Mouse (Mus musculus): ENCODE results near the gene Arfgap2.
A peak's percentile ranks its signal among the peaks of the same experiment; 100 is the strongest.
"Not testable (repeated sequence)": the region's sequence is repeated elsewhere in the genome, so short reads cannot be mapped to it uniquely, and the experiment has no call there.

Gene Arfgap2

GRCm38 (mm10) chr2:91264711-91265681 lies at the start of gene Arfgap2:
Arfgap2 (plus strand) TSS chr2:91264974.
- DNase-seq (ENCODE audit: low spot score): peak; percentile 97

GRCm38 (mm10) chr2:91217032-91217431 lies 47.7 kb upstream of the Arfgap2 start:
- no peak for DNase-seq (ENCODE audit: low spot score)

- no peak for DNase-seq (ENCODE audit: low spot score)
Observed at GRCm38 (mm10) chr2:91220501-91220900, 44.3 kb upstream of the Arfgap2 start.

- no peak for DNase-seq (ENCODE audit: low spot score)
Observed at GRCm38 (mm10) chr2:91223614-91224013, 41.2 kb upstream of the Arfgap2 start.

- DNase-seq (ENCODE audit: low spot score): no peak
Observed at GRCm38 (mm10) chr2:91229735-91230134, 35.0 kb upstream of the Arfgap2 start.

GRCm38 (mm10) chr2:91236601-91237510 lies 27.9 kb upstream of the Arfgap2 start, which contains the start of gene Ddb2:
Ddb2 (minus strand) TSS chr2:91236982.
- peak; percentile 95 for DNase-seq (ENCODE audit: low spot score)

- DNase-seq (ENCODE audit: low spot score): not testable (repeated sequence)
Observed at GRCm38 (mm10) chr2:91237511-91238080, 27.2 kb upstream of the Arfgap2 start.

- DNase-seq (ENCODE audit: low spot score): peak; percentile 14
Observed at GRCm38 (mm10) chr2:91242547-91242946, 22.2 kb upstream of the Arfgap2 start.

- no peak for DNase-seq (ENCODE audit: low spot score)
Observed at GRCm38 (mm10) chr2:91243416-91243815, 21.4 kb upstream of the Arfgap2 start.

GRCm38 (mm10) chr2:91244557-91245228 lies 20.1 kb upstream of the Arfgap2 start:
- DNase-seq (ENCODE audit: low spot score): no peak

GRCm38 (mm10) chr2:91248366-91248765 lies 16.4 kb upstream of the Arfgap2 start:
- DNase-seq (ENCODE audit: low spot score): no peak

- DNase-seq (ENCODE audit: low spot score): no peak
Observed at GRCm38 (mm10) chr2:91252001-91252400, 12.8 kb upstream of the Arfgap2 start.

GRCm38 (mm10) chr2:91252512-91252911 lies 12.3 kb upstream of the Arfgap2 start:
- DNase-seq (ENCODE audit: low spot score): no peak

GRCm38 (mm10) chr2:91254725-91255380 lies 9.9 kb upstream of the Arfgap2 start:
- no peak for DNase-seq (ENCODE audit: low spot score)

GRCm38 (mm10) chr2:91255661-91256150 lies 9.1 kb upstream of the Arfgap2 start, which contains the start of gene Pacsin3:
Pacsin3 (plus strand) TSS chr2:91255954.
- DNase-seq (ENCODE audit: low spot score): no peak

- peak; percentile 69 for DNase-seq (ENCODE audit: low spot score)
Observed at GRCm38 (mm10) chr2:91256256-91257125, 8.3 kb upstream of the Arfgap2 start.

- DNase-seq (ENCODE audit: low spot score): peak; percentile 53
Observed at GRCm38 (mm10) chr2:91257126-91257980, 7.4 kb upstream of the Arfgap2 start.

GRCm38 (mm10) chr2:91258054-91258453 lies 6.7 kb upstream of the Arfgap2 start:
- DNase-seq (ENCODE audit: low spot score): no peak

GRCm38 (mm10) chr2:91258830-91259229 lies 5.9 kb upstream of the Arfgap2 start:
- no peak for DNase-seq (ENCODE audit: low spot score)
